Mouse (Mus musculus) c-Kit-positive CD71-negative TER-119-negative erythroid progenitor cells, embryonic 14.5 days (primary cell): Measurements from ENCODE around the gene Gm49355.
"Not testable (repeated sequence)": the region's sequence is repeated elsewhere in the genome, so short reads cannot be mapped to it uniquely, and the experiment has no call there.

Source experiments
- DNase-seq: peaks from one replicate; pipeline ENCODE4 v3.0.0-alpha.2; 2013; ENCODE audit warnings: low read depth

Gm49355 gene

DNA sequence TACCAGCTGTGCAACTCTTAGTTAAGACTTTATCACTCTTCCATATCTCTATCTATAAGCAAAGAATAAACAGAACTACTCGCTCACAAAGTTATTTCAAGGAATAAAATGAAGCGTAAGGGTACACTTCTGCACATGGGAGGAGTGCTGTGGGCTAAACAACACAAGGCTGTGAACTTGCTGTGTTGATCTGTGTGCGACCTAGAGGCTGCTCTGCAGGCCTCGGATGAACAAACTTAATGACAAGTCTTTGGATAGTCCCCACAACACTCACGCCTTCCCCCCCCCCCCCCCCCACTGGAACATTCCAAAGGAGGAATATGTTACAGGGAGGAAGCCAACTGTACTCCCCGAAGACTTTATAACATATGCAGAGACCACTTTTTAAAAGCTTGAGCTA lies at the start of gene Gm49355:
Gm49355 (plus strand) TSS at position 336 of the 400 bp plus-strand sequence.
- no peak for DNase-seq

DNA sequence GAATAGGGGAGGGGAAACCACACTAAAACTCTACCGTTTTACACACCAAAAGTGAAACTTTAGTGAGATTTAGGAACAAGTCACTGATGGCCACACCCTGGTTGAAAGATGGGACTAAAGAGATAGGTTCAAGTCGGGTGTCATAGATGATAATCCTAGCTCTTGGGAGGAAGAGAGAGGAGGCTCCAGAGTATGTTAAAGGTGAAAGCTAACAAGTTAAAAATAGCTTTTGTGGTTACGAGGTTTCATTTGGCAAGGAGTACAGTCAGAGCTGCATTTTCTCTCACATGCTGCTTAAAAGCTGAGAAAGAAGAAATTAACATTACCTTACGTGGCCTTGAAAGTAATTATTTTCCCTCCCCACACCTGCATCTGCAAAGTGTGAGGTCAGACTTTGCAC lies 40.0 kb upstream of the Gm49355 start:
- DNase-seq, result no peak

DNA sequence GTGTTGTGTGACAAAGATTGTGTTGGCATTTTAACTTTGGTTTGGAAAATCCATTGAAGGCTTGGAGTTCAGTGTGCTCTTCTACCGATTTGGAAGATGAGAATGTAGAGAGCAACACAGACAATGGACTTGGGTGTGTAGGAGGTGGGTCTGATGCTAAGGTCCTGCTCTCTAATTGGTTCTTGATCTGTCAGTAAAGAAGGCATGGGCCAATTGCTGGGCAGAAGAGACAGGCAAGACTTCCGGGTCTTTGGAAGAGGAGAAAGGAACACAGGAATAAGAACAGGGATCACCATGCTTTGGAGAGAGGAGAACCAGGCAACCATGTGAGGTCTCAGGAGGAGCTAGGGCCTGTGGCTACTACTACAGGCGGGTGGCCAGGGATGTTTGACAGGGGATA lies 7.7 kb upstream of the Gm49355 start:
- no peak for DNase-seq

DNA sequence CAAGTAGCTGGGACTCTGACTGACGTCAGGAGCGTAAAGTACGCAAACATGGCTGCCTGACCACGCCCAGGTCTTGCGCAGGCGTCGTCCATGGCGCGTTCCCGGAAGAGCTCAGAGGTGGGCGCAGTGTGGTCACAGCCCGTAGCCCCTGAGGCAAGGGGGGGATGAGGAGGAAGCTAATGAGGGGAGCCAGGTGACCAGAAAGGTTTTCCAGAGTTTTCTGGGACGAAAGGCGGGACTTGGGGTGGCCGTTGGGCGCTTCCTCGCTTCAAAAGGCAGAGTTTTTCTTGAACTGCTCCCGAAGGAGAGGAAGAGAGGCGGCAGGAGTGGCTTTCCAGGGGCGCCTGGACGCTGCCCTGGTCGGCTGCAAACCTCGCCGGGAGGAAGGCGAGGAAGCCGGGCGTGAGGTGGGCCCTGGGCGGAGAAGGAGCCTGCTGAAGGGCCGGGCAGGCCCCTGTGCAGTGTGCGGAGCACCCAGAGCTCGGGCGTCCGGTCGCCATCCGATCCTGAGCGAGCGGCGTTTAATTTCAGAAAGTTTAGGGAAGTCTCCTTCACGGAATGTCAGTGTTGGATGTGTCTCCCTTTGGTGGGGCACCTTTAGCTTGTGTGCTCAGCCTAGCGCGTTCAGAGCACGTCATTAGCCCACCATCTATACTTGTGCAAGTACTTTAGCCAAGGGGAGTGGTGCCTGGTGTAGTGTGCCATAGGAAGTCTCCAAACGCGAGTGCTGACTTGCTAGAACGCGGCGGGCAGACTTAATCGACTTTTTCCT lies 551 bp downstream of the Gm49355 start, which contains the start of gene 3830406C13Rik:
3830406C13Rik (plus strand) TSS at position 33 of the 772 bp plus-strand sequence.
- peak; percentile 67 for DNase-seq

DNA sequence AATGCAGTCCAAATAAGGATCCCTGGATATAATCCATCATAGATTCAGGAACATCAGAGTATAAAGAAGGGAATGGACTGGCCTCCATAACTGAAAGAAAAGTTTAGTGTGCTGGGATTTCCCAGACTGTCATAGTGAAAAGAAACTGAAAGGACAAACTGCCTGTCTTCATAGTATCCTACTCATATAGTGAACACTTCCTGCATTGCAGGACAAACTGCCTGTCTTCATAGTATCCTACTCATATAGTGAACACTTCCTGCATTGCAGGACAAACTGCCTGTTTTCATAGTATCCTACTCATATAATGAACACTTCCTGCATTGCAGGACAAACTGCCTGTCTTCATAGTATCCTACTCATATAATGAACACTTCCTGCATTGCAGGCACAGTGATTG lies 6.0 kb downstream of the Gm49355 start:
- DNase-seq, result not testable (repeated sequence)

DNA sequence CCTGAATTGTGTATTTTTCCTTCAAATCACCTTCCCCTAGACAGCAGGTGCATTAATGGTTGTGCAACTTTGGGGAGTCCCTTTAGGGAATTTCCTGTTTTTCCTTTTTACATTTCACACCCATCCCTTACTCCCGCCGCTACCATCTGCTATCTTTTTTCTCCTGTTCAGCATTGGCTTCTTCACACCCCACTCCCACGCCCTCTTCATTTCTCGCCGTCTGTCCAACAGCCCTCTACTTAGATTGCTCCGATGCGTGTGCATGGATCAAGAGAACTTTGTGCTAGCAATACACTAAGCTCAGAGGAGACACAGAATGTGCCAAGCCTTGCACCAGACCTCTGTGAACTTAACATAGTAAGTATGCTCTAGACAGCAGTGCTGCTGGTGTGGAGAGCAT lies 12.6 kb downstream of the Gm49355 start:
- no peak for DNase-seq

DNA sequence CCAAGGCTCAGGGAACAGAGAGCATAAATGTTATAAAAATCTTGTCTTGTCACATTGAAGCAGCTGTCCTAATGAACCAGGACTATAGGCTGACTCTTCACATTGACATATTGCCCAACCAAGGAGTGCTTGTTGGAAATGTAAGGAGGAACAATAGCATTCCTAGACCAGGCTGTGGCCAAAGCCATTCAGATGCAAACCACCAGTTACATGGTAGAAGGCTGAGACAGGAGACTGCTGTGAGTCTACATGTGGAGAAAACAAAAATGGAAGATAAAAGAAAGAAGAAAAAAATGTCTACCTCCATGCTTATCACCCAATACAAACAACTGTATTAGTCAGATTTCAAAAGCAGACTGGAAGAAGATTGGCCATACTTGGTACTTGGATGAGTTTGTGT lies 15.4 kb downstream of the Gm49355 start:
- no peak for DNase-seq

DNA sequence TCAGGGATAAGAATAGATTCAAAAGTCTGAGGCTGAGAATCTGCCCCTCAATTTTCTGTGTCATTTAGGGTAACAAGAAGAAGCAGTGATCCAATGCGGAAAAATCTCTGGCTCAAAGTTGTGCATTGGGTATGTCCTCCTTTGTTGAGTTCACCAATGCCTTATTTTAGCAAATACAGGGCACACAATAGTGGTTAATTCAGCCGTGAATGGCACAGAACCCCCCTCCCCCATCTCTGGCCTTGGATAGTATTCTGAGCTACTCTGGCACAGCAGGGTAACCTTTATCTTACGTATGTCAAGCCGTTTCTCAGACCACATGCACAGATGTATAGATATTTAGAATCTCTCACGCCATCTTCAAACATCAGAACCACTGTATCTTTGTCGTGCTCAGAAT lies 15.9 kb downstream of the Gm49355 start:
- DNase-seq, result no peak

DNA sequence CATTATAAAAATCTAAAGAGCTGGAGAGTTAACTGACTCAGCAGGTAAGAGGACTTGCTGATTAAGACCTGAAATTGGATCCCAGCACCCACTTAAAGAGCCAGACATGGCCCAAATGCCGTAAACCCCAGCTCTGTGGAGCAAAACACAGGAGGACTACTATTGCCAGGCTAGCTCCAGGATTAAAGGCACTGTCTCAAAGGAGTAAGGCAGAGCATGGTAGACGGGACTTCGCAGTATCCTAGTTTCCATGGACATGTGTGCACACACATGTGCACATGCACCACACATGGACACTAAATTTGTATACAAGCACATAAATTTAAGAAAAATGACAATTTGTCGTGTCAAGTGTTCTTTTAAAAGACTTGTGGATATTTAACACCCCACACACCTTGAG lies 16.5 kb downstream of the Gm49355 start:
- DNase-seq, result no peak

DNA sequence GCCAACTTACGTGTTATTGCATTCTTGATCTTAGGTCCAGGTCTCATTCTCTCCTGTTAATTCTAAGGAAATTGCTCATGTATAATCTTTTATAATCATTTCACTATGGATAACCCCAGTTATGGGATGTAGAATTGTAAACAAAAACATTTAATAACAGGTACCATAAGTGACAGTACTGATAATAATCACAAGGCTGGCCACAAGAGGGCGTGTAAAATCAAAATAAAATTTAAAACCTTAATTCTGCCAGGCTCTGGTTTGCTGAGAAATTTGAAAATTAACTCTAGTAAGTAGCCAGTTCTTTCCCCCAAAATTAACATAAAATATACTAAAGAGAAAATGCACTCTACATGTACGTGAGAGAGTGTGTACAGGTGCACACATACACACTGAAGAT lies 16.9 kb downstream of the Gm49355 start:
- DNase-seq, result no peak

DNA sequence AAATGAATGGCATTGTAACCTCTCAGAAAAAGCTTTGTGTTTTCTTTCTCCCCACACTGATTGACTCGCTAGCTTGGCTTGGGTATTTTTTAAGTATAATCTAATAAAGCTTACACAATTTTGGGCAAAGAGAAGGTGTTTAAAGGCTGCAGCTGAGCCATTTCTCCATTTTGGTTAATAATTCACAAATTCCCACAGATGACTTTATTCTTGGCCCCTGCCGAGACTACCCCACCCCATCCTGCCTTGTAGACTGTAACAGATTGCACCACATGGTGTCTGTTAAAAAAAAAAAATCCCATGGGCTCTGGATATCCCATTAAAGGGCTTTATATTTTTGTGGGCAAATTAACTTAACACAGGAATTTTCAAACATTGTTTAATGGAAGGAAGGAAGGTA lies 19.3 kb downstream of the Gm49355 start:
- no peak for DNase-seq

DNA sequence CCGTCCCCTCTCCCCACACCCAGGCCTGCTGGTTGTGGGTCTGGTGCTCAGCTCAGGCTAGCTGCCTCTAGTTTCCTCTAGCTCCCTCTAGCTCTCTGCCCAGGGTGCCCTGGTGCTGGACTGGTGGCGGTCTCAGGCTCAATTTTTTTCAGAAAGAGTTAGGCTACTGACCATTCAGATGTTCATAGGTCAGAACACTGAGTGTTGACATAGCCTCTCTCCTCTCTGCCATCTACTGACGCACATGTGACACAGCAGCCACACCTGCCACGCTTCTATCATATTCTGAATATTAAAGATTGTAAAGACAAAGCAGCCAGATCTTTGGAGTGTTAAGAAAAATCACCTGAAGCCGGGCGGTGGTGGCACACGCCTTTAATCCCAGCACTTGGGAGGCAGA lies 49.8 kb downstream of the Gm49355 start:
- DNase-seq, result no peak

DNA sequence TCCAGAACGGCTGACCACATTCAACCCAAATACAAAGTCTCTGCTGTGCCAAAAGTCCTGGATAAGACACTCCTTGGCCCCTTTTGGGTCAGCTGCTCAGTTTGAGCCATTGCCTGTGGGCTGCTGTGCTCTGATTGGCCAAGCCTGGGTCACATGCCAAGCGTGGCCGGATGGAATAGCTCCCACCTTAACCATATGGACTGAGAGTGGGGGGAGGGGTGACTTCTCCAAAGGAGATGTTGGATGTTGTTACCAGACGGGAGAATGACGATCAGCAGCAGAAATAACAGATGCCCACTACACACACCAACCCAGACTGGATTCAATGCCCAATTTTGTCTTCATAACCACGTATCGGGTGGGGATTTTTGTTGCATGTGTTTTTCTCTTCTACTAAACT lies 51.1 kb downstream of the Gm49355 start:
- no peak for DNase-seq

DNA sequence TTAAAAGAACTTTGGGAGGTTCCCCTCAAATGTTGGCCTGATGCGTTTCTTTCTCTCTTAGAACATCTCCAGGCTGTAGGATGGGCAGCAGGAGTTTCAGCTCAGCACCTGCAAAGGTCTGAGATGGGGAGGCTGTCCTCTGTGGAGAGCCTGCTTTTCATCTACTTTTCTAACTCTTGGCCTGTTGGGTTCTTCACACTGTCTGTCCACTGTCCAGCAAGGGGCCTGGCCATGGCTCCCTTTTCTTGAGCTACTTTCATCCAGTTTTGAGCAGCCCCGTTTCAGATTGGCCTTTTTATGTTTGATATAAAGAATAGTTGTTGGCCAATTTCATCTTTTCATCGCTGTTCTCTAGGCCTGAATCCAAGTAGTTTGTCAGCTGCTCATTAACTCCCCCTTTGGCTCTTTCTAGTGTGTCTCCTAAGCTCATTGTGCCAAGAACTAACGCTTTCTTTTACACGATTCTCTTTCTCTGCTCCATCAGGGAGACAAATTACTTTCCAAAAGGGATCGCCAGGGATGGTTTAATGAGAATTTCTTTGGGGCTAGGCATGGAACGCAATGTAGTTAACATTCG lies 53.7 kb downstream of the Gm49355 start:
- DNase-seq, result no peak

DNA sequence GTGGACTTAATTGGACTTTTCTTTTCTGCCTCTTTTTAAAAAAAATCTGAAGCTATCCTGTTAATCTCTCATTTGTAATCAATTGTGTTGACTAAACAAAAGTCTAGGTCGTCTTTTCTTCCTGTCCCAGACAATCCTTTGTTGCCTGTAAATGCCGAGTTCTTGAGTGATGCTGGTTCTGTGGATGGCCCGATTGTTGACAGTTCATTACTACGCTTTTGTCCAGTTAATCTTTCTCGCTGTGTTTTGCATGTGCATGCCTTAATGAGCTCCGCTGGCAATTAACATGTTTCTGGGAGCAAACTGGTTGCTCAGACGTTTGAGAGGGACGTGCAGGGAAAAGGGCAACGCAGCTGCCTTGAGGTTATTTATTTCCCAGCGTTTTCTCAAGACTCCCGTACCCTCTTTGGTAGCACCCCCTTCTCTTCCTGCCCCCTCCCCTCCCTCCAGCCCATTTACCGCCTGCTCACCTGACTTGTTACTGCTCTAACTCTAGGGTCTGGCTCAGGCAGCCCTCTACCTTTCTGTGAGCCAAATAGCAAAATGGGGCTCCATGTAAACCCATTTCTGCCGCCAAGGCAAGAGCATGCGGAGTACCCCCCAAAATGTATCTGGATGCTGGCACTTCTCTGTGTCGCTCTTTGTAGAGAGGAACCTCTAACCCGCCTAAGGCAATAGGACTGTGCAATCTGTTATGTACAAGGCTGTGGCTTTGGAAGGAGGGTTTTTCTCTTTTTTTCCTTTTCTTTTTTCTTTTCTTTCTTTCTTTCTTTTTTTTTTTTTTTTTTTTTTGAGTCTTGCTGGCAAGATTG lies 54.4 kb downstream of the Gm49355 start:
- no peak for DNase-seq

DNA sequence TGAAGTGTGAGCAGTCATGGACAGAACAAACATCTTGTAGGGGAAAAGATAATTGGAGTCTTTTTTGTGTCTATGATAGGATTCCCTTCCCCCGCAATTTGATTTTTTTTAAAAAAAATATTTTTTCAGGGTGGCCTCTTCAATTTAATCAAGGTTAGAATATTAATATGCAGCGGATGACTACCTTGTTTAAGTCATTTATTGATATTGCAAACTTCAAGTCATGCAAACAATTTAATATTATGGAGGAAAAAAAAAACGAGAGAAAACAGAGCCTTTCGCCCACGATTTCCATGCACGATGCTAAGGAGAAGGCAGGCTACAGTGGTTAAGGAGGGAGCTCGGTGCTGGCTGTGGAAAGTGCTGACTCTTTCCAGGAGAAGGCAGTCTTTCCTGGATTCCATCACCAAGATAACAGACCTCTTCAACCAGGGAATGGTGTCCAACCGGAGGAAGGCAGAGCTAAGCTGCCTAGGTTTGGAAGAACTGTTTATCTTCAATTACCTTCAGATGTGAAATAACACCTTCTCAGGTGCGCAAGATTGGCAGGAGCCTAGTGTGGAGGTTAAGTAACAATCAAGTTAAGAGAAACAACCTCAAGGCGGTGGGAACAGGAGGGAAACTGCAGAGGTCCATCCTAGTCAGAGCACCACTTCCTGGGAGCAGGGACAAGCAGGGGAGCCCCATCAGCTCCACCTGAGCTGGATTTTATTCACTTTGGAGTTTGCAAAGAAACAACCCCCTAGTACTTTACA lies 55.2 kb downstream of the Gm49355 start:
- DNase-seq, result no peak

DNA sequence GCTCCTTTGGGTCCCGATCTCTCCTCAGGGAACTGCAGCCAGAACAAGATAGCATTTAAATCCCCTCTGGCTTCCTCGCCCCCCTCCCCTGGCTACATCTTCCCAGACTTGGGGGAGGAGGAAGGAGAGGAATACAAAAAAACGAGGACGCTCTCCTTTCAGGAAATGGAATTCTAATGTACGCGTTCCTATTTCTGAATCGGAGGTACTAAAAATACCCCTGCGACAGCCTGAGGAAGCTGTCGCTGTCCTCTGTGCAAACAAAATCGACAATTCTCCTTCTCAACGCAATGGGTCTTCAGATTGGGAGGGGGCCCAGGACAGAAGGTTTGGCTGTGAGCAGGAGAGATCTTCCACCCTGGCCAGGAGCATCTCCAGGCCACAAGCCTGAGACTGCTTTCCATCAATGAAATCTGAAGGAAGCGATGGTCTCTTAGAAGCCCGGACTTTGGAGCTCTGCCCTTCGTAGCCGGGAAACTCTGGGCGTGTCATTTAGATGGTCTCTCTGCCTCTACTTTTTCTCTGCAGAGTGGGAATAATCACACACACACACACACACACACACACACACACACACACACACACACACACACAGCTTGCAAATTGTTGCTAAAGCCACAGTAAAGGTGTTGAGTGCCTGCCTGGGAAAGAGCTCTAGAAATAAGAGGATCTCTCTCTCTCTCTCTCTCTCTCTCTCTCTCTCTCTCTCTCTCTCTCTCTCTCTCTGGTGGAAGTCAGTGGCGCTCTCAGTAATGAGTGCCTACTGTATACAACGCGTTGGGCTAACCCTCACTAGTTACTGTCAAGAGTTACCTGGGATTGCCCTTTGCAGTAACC lies 56.7 kb downstream of the Gm49355 start:
- DNase-seq, result no peak

DNA sequence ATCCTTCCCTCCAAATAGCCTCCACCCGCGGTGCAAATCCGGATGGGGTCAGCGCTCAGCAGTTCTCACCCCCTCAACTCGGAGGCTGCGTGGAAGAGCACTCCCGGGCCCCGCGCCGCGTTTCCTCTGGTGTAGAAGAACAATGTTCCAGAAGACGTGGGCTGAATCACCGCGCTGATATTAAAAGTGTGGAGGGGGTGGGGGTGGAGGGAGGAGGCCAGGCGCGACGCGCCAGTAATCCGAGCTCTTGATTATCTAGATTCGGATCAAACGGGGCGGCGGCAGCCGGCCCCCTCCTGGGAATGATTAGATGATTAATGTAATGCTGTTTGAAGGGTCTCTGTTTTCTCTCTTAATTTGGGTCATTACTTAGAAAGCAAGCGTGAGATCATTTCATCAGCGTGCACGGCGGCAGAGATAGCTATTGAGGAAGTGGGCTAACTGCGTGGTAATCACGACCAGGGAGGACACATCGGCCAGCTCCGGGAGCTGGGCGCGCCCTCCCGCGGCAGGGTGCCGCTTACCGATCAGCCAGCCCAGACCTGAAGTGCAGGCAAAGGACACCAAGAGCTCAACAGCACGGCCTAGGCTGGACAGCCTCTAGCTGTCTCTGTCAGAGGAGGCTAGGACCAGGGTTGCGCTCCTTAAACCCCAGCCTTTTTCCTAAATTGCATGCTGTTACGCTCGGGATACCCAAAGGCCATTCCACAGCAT lies 57.5 kb downstream of the Gm49355 start:
- DNase-seq, result no peak

DNA sequence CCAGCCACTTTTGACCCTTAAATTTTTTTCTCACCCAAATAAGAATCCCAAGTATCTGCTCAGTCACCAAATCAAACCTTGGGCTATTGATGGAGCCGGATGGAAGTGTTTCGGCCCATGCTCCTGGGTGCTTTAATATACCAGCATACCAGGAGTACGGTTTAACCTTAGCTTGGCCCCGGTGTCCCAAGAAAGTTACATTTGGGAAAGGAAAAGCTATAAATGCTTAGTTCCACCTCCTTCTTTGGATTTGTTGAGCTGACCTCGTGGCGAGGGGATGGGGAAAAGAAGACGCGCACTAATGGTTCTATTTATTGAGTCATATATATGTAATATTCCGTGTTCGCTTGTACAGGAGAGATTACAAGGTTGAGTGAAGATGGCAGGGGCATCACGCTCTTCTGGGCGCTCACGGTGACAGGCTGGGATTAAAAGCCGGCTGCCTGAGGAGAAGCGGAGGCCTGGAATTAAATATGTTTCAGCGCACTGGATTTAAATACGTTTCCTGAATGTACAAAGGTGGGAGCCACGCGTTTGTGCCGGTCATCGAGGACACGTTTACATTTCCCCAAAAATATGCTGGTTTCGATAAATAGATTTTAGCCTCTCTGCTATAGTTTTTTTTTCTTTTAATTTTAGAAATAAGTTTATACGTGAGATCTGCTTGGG lies 58.1 kb downstream of the Gm49355 start:
- DNase-seq, result no peak

DNA sequence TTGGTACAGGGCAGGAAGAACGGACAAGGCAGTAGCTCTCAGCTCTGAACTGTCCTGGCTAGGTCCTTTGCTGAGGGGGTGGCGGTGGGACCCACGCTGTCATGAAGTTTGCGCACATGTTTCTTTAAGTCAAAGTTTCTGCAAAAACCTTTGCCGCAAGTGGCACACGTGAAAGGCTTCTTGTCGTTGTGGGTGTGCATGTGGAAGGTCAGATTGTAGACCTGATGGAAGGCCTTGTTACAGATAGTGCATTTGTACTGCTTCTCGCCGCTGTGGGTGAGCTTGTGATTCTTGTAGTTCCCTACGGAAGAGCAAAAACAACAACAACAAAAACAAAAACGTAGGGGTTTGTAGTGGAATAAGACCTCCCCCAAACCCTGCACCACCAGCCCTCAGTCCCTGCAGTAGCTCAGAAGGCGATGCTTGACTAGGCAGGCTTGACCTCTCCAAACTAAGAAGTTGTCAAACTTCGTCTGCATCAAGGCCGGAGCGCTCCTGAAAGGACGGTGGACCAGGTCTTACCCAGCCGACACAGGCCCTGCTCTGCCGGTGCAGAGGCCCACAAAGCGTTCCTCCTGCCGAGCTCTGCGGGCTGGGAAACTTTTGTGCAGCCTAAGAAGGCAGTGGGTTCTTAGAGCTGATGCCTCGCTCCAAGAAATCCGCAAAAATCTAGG lies 58.8 kb downstream of the Gm49355 start:
- no peak for DNase-seq
